Mouse (Mus musculus): ENCODE measurements around the gene Pigyl.

DNA sequence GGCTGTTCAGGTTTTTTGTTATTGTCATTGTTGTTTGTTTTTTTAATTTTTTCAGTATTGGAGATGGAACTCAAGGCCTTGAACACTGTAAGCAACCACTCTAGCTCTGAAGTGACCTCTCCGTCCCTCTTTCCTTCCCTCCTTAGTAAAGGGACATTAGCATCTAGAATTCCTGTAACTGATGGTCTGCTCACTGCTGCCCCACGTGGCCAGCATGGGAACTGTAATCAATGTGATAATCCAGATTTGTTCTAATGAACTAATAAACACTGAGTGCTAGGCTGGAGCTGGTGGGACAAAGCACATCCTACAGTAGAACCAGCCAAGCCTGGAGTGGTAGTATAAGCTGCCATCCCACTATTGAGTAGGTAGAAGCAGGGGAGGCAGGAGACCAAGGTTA lies 18.2 kb upstream of the Pigyl start:
- TF ChIP-seq ZNF384 (IDR thresholded peaks at IDR 0.05; ENCODE audit: low read depth, low read length): no peak
- TF ChIP-seq MAFK (IDR thresholded peaks at IDR 0.05; ENCODE audit: insufficient read depth, low read depth, low read length): no peak

Data from ES-E14 (cell line).